Mouse (Mus musculus): ENCODE data around the gene Tent5b.

The Tent5b gene

GRCm38 (mm10) chr4:133479458-133480184, at the start of gene Tent5b:
Gene Tent5b, plus strand, starts transcription at chr4:133480132.
- peak; percentile 99 for DNase-seq (ENCODE audit: extremely low spot score, low spot score)

GRCm38 (mm10) chr4:133431508-133431907, 48.4 kb upstream of the Tent5b start:
- DNase-seq (ENCODE audit: extremely low spot score, low spot score) = no peak

DNA sequence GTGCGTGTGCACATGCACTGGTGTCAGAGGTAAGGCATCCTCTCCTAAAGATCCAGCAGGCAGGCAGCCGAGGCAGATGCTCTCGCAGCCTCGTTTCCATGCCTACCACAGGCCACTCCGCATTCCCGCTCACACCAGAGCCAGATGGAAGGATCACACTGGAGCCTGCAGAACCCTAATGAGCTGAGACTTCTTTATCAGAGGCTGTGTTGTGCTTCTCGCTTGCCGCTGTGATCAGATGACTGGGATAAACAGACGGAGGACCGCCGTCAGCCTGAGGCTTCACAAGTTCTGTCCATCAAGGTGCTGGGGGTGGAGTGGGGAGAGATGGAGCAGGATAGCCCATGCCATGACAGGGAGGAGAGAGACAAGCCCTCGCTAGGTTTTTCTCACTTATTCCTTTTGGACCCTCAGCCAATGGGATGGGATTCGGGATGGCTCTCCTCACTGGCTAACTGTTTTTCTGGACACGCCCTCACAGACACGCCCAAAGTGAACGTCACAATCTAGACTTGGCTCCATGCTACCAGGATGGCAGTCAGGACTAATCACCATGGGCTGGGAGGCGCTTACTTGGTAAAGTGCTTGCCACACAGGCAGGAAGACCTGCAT, 47.3 kb upstream of the Tent5b start:
- peak; percentile 39 for DNase-seq (ENCODE audit: extremely low spot score, low spot score)

- DNase-seq (ENCODE audit: extremely low spot score, low spot score) = no peak
Measured at GRCm38 (mm10) chr4:133435921-133436320, 44.0 kb upstream of the Tent5b start.

GRCm38 (mm10) chr4:133439460-133440376, 40.2 kb upstream of the Tent5b start:
- DNase-seq (ENCODE audit: extremely low spot score, low spot score) = peak; percentile 79

GRCm38 (mm10) chr4:133440377-133440795, 39.5 kb upstream of the Tent5b start:
- no peak for DNase-seq (ENCODE audit: extremely low spot score, low spot score)

GRCm38 (mm10) chr4:133442194-133442593, 37.7 kb upstream of the Tent5b start:
- DNase-seq (ENCODE audit: extremely low spot score, low spot score) = no peak

GRCm38 (mm10) chr4:133443085-133443484, 36.8 kb upstream of the Tent5b start:
- DNase-seq (ENCODE audit: extremely low spot score, low spot score) = no peak

DNA sequence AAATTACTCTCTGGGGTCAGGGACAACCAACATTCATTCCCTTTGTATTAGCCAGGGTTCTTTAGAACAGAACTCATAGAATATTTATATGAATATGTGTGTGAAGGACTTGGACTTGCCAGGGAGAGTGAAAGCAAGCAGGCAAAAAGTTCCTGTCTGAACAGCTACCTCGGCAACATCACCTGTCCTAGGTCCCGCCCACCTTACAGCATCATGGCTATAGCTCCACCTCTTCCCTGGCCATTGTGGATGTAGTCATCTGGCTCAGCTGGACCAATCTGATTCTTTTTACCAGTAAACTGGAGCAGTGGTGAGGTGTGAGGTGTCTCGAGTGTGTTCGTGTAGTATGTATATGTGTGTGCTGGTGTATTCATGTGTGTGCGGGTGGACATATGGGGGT, 34.2 kb upstream of the Tent5b start:
- DNase-seq (ENCODE audit: extremely low spot score, low spot score) = no peak

DNA sequence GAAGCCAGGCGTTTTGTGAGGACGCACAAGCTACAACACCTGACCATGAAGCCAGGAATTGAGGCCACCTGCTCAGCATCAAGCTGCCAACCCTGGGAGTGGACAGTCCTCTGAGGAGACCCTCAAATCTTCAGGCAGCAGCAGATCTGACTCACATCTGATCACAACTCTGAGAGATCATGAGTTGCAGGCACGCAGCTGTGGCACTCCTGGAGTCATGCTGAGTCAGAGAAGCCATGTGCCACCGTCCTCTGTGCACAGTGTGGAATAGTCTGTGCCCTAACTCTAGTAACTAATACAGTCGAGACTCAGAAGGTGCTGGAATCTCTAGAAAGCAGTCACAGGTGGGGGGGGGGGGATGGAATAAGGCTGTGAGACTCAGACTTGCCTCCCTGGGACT, 32.6 kb upstream of the Tent5b start:
- DNase-seq (ENCODE audit: extremely low spot score, low spot score) = no peak

DNA sequence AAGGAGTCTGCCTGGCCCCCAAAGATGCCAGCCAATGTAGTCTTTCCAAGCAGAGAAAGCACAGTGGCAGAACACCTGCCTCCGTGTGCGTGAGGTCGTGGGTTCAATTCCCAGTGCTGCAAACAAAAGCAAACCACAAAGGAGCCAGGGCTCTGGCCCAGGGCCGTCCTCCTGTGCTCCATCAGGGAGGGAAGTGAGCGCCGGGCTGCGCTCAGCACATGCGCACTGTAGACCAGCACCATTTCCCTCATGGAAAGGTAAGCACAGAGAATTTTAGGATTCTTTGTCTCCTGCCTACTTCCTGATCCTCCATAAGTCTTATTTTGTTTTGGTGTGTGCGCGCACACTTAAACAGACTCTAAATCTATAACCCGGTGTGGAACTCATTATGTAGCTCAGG, 32.0 kb upstream of the Tent5b start:
- DNase-seq (ENCODE audit: extremely low spot score, low spot score) = no peak

DNA sequence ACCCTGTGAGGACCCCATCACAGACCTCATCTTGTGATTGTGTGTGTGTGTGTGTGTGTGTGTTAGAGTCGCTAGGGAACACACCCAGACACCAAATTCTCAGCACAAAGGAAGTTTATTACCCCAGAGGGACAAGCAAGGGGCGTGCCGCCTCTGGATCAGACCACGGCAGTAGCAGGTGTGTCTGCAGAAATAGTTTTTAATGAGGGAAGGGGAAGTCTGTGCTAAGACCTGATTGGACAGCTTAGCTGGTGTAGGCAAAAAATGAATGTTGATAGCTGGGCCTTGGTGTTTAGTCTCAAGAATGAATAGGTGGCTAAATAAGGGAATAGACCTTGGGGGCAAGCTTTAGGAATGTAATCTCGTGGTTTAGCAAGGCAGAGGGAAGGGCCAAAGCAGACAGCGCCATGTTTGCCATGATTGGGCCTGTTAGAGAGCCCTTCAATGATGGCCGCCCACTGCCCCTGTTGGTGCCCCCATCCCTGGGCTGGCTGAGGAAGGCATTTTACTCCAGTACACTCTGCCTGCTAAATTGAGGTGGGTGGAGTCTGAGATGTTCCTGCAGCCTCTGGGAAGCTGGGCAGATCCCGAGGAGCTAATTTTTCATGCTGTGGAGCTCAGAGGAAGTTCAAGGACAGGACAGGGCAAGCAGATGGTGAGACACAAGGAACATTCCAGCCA, 31.1 kb upstream of the Tent5b start:
- DNase-seq (ENCODE audit: extremely low spot score, low spot score) = no peak

GRCm38 (mm10) chr4:133449726-133450125, 30.2 kb upstream of the Tent5b start:
- DNase-seq (ENCODE audit: extremely low spot score, low spot score) = peak; percentile 78

- peak; percentile 90 for DNase-seq (ENCODE audit: extremely low spot score, low spot score)
Measured at GRCm38 (mm10) chr4:133451536-133451935, 28.4 kb upstream of the Tent5b start.

DNA sequence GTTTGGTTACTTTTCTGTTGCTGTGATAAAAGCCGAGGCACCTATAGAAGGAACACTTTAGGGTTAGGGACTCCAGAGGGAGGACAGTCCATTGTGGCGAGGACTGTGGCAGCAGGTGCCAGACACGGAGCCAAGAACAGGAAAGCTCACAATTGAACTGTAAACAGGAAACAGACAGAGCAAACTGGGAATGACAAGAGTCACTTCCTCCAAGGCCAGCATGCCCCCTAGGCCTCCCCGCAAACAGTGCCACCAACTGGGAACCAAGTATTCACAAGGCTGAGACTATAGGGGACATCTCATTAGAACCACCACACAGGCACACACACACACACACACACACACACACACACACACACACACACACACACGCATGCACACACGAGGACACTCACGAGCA, 27.5 kb upstream of the Tent5b start:
- no peak for DNase-seq (ENCODE audit: extremely low spot score, low spot score)

DNA sequence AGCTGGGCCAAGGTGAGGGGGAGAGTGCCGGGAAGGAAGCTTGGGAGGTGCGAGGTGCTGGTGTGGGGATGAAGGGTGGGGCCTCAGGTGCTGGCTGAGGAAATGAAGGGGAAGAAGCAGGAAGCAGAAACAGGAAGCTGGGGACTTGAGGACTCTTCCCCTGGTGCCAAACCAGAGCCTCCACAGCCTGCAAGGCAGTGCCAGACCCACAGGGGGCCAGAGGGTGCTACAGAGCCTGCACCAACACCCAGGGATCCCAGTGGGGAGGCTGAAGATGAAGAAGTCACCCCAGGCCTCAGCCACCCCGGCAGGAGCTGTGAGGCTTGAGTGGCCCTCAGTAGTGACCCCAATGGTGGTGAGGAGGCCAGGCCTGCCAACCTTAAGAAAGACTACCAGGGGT, 21.9 kb upstream of the Tent5b start:
- DNase-seq (ENCODE audit: extremely low spot score, low spot score) = no peak

DNA sequence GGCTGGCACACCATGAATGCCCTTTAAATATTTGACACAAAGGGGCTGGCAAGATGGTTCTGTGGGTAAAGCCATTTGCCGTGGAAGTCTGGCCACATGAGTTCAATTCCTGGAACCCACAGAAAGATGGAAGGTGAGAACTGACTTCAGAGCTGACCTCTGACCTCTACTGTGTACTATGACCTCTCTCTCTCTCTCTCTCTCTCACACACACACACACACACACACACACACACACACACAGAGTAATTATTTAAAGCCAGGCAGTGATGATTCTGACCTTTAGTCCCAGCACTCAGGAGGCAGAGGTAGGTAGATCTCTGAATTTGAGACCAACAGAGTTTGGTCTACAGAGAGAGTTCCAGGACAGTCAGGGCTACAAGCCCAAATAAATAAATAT, 19.9 kb upstream of the Tent5b start:
- DNase-seq (ENCODE audit: extremely low spot score, low spot score) = no peak

- no peak for DNase-seq (ENCODE audit: extremely low spot score, low spot score)
Measured at GRCm38 (mm10) chr4:133460796-133461325, 19.1 kb upstream of the Tent5b start.

DNA sequence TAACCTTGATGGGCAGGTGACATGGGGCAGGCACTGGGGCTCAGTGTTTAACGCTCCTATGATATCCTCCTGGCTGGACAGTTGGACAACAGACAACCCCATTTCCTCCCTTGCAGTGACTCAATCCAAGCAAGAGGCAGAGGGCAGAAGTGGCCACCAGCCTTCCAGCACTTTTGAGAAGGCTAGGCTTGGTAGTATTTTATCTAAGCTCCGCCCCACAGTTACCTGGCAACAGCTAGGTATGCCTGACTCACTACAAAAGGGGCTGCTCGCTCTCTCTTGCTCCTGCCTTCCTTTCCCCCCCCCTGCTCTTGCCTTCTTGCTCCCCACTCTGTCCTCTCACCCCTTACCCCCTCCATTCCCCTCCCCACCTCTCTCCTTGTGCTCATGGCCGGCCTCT, 18.6 kb upstream of the Tent5b start:
- DNase-seq (ENCODE audit: extremely low spot score, low spot score) = no peak

DNA sequence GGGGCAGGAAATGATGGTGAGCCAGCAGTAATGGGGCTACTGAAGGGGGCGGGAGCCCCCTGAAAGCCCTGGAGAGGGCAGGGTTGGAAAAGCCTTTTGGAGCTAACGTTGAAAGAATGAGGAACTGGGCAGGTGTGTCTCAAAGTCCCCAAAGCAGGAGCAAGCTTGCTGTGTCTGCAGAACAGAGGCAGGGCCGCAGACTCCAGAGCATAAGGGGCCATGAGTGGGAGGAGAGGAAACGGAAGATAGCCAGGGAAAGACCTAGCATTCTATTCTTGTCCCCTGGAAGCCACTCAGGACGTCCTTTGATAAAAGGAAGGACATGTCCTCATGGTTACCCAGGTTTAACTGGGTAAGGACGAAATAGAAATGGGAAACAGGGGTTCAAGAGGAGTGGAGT, 16.7 kb upstream of the Tent5b start:
- DNase-seq (ENCODE audit: extremely low spot score, low spot score) = no peak

- peak; percentile 67 for DNase-seq (ENCODE audit: extremely low spot score, low spot score)
Measured at GRCm38 (mm10) chr4:133468080-133468479, 11.9 kb upstream of the Tent5b start.
